Mouse (Mus musculus) E14TG2a.4 (cell line): ENCODE data around the gene Nelfb.
"Not testable (repeated sequence)": the region's sequence is repeated elsewhere in the genome, so short reads cannot be mapped to it uniquely, and the experiment has no call there.

Experiments used
- H3K27me3 ChIP-seq: 2 replicates; pipeline ENCODE4 v1.6.1; 2014; ENCODE audit warnings: low read length, control low read depth; ENCODE audit not compliant: insufficient read depth
- H3K36me3 ChIP-seq: 2 replicates; pipeline ENCODE4 v1.6.1; 2014; ENCODE audit warnings: low read length, control low read depth; ENCODE audit not compliant: insufficient read depth
- H3K4me1 ChIP-seq: replicated peaks from 2 replicates; pipeline ENCODE4 v1.6.1; 2014; ENCODE audit warnings: low read depth, low read length, control low read depth
- H3K4me3 ChIP-seq: replicated peaks from 2 replicates; pipeline ENCODE4 v1.5.1; 2014; ENCODE audit warnings: mild to moderate bottlenecking, low read length
- H3K9me3 ChIP-seq: 2 replicates; pipeline ENCODE4 v1.6.1; 2014; ENCODE audit warnings: low read length, control low read depth
- CTCF ChIP-seq: conservative IDR thresholded peaks from 2 replicates; pipeline ENCODE4 v1.5.1; 2014; ENCODE audit warnings: low read length
- NANOG ChIP-seq: IDR thresholded peaks from 2 replicates; pipeline ENCODE4 v1.6.1; 2014; ENCODE audit warnings: borderline replicate concordance, low read length, mixed read lengths
- POU5F1 ChIP-seq: IDR thresholded peaks from 2 replicates; pipeline ENCODE4 v1.6.1; 2014; ENCODE audit warnings: low read length, borderline replicate concordance

Gene Nelfb

GRCm38 (mm10) chr2:25211121-25211670 lies at the start of gene Nelfb:
TSS of gene Nelfb (minus strand) at chr2:25211489.
- peaks cover 43% of the 10 kb centered on the region for H3K36me3 ChIP-seq
- H3K4me1 ChIP-seq, result peaks cover 52% of the 10 kb centered on the region
- TF ChIP-seq POU5F1, result no peak
- no peak for TF ChIP-seq CTCF
- TF ChIP-seq NANOG, result no peak
- H3K4me3 ChIP-seq, result peak within 1 kb of the TSS; percentile 97
- H3K27me3 ChIP-seq, result peaks cover 8% of the 10 kb centered on the region; the same call in 1 of the 2 replicates
- H3K9me3 ChIP-seq, result no peaks in the 10 kb centered on the region

- TF ChIP-seq CTCF (peak; percentile 82), POU5F1 (no peak)
- Histone ChIP-seq H3K4me3 (no peak overlapping the region), H3K27me3 (peaks cover 7% of the 10 kb centered on the region)
Measured at GRCm38 (mm10) chr2:25258887-25259286, 47.6 kb upstream of the Nelfb start.

GRCm38 (mm10) chr2:25257250-25257649 lies 46.0 kb upstream of the Nelfb start:
- H3K4me3 ChIP-seq, H3K9me3 ChIP-seq, H3K27me3 ChIP-seq: not testable (repeated sequence)
- peaks cover 50% of the 10 kb centered on the region for H3K4me1 ChIP-seq
- H3K36me3 ChIP-seq, result peaks cover 20% of the 10 kb centered on the region

More at GRCm38 (mm10) chr2:25258887-25259286, 47.6 kb upstream of the Nelfb start:
- Histone ChIP-seq H3K4me1 (peaks cover 43% of the 10 kb centered on the region), H3K36me3 (peaks cover 9% of the 10 kb centered on the region), H3K9me3 (no peaks in the 10 kb centered on the region)

GRCm38 (mm10) chr2:25256443-25257109 lies 45.3 kb upstream of the Nelfb start:
- H3K4me1 ChIP-seq, result peaks cover 46% of the 10 kb centered on the region
- not testable (repeated sequence) for H3K27me3 ChIP-seq

GRCm38 (mm10) chr2:25255284-25255779 lies 44.0 kb upstream of the Nelfb start, which contains the start of gene Tmem203:
TSS of gene Tmem203 (plus strand) at chr2:25255439.
- peaks cover 39% of the 10 kb centered on the region for H3K36me3 ChIP-seq
- no peaks in the 10 kb centered on the region for H3K27me3 ChIP-seq
- no peak for TF ChIP-seq CTCF
- TF ChIP-seq NANOG, result no peak
- peaks cover 45% of the 10 kb centered on the region for H3K4me1 ChIP-seq
- peak within 1 kb of the TSS; percentile 100 for H3K4me3 ChIP-seq
- no peaks in the 10 kb centered on the region for H3K9me3 ChIP-seq

More at GRCm38 (mm10) chr2:25256443-25257109, 45.3 kb upstream of the Nelfb start:
- H3K9me3 ChIP-seq, result not testable (repeated sequence)
- peak overlapping the region; percentile 100 for H3K4me3 ChIP-seq
- H3K36me3 ChIP-seq, result peaks cover 27% of the 10 kb centered on the region

- Histone ChIP-seq H3K9me3 (no peaks in the 10 kb centered on the region), H3K4me1 (peaks cover 69% of the 10 kb centered on the region), H3K27me3 (no peaks in the 10 kb centered on the region), H3K4me3 (no peak overlapping the region), H3K36me3 (peaks cover 69% of the 10 kb centered on the region)
- TF ChIP-seq CTCF (no peak; the same call in 1 of the 2 replicates), POU5F1 (no peak), NANOG (no peak)
Measured at GRCm38 (mm10) chr2:25252331-25252730, 41.0 kb upstream of the Nelfb start.

- peaks cover 78% of the 10 kb centered on the region for H3K4me1 ChIP-seq
- peaks cover 77% of the 10 kb centered on the region for H3K36me3 ChIP-seq
- no peaks in the 10 kb centered on the region for H3K9me3 ChIP-seq
- peaks cover 12% of the 10 kb centered on the region for H3K27me3 ChIP-seq
- no peak for TF ChIP-seq CTCF
- no peak for TF ChIP-seq POU5F1
- no peak within 1 kb of the TSS; the same call in 1 of the 2 replicates for H3K4me3 ChIP-seq
Measured at GRCm38 (mm10) chr2:25246183-25247072, 35.1 kb upstream of the Nelfb start, which contains the start of gene AL732309.1. TSS of gene AL732309.1 (minus strand) at chr2:25246863.

GRCm38 (mm10) chr2:25244144-25244543 lies 32.9 kb upstream of the Nelfb start:
- peaks cover 54% of the 10 kb centered on the region for H3K36me3 ChIP-seq
- H3K4me3 ChIP-seq, result no peak overlapping the region
- no peak for TF ChIP-seq NANOG
- no peak for TF ChIP-seq CTCF
- no peak for TF ChIP-seq POU5F1
- peaks cover 15% of the 10 kb centered on the region for H3K27me3 ChIP-seq
- H3K9me3 ChIP-seq, result no peaks in the 10 kb centered on the region
- peaks cover 86% of the 10 kb centered on the region for H3K4me1 ChIP-seq
